Mouse (Mus musculus): ENCODE measurements around the gene Hist1h2ab.
A peak's percentile ranks its signal among the peaks of the same experiment; 100 is the strongest.
"Not testable (repeated sequence)": the region's sequence is repeated elsewhere in the genome, so short reads cannot be mapped to it uniquely, and the experiment has no call there.

Hist1h2ab gene

GRCm38 (mm10) chr13:23750839-23751477 lies at the start of gene Hist1h2ab:
TSS of gene Hist1h2ab (plus strand) at chr13:23751126.
- DNase-seq, result peak; percentile 45

- DNase-seq, result no peak
These were observed 48.7 kb upstream of the Hist1h2ab start for GRCm38 (mm10) chr13:23702220-23702619.

- not testable (repeated sequence) for DNase-seq
These were observed 48.1 kb upstream of the Hist1h2ab start for GRCm38 (mm10) chr13:23702801-23703200.

GRCm38 (mm10) chr13:23705751-23706356 lies 45.1 kb upstream of the Hist1h2ab start:
- DNase-seq, result no peak

GRCm38 (mm10) chr13:23706771-23707170 lies 44.2 kb upstream of the Hist1h2ab start:
- DNase-seq, result no peak

GRCm38 (mm10) chr13:23708041-23708440 lies 42.9 kb upstream of the Hist1h2ab start:
- no peak for DNase-seq

- no peak for DNase-seq
These were observed 42.3 kb upstream of the Hist1h2ab start for GRCm38 (mm10) chr13:23708654-23709053.

GRCm38 (mm10) chr13:23709714-23710373 lies 41.1 kb upstream of the Hist1h2ab start:
- no peak for DNase-seq

- no peak for DNase-seq
These were observed 40.4 kb upstream of the Hist1h2ab start, which contains the start of gene Hfe for GRCm38 (mm10) chr13:23710374-23711089. TSS of gene Hfe (minus strand) at chr13:23710854.

- DNase-seq, result no peak
These were observed 34.5 kb upstream of the Hist1h2ab start for GRCm38 (mm10) chr13:23716261-23717042.

- DNase-seq, result no peak
These were observed 33.8 kb upstream of the Hist1h2ab start for GRCm38 (mm10) chr13:23717176-23717575.

GRCm38 (mm10) chr13:23717593-23718245 lies 33.2 kb upstream of the Hist1h2ab start:
- DNase-seq, result not testable (repeated sequence)

GRCm38 (mm10) chr13:23724239-23724638 lies 26.7 kb upstream of the Hist1h2ab start:
- DNase-seq, result no peak

GRCm38 (mm10) chr13:23725213-23725612 lies 25.7 kb upstream of the Hist1h2ab start:
- no peak for DNase-seq

- no peak for DNase-seq
These were observed 22.3 kb upstream of the Hist1h2ab start for GRCm38 (mm10) chr13:23728472-23729191.

- DNase-seq, result no peak
These were observed 21.8 kb upstream of the Hist1h2ab start for GRCm38 (mm10) chr13:23729192-23729525.

- DNase-seq, result no peak
These were observed 21.2 kb upstream of the Hist1h2ab start for GRCm38 (mm10) chr13:23729706-23730105.

GRCm38 (mm10) chr13:23730479-23730878 lies 20.4 kb upstream of the Hist1h2ab start:
- no peak for DNase-seq

- DNase-seq, result no peak
These were observed 18.6 kb upstream of the Hist1h2ab start for GRCm38 (mm10) chr13:23732156-23732804.

GRCm38 (mm10) chr13:23737091-23737490 lies 13.8 kb upstream of the Hist1h2ab start:
- DNase-seq, result no peak

GRCm38 (mm10) chr13:23738041-23738440 lies 12.9 kb upstream of the Hist1h2ab start:
- no peak for DNase-seq

Data from cerebellum, adult 8-10 months (tissue).